Mouse (Mus musculus): ENCODE results near the gene Mgst1. TPM values are rescaled to one million over a fixed set of nuclear protein-coding genes. Genes with fewer than 3 reads are reported as not detected.

Mgst1 gene
- 4.7 and 10.9 TPM in 2 replicates for total RNA-seq (2012; rRNA removed)

GRCm38 (mm10) chr6:138139930-138140329, at the start of gene Mgst1:
Gene Mgst1, plus strand, starts transcription at chr6:138140316.
- Histone ChIP-seq H3K27ac (ENCODE audit: insufficient read depth, low read depth, low read length, poor library complexity, severe bottlenecking) (no peak within 1 kb of the TSS), H3K4me3 (ENCODE audit: insufficient read depth in 1 of 2, low read depth in 1 of 2, low read length in 2 of 2, poor library complexity in 1 of 2, severe bottlenecking in 1 of 2) (peak within 1 kb of the TSS; percentile 64 to 65), H3K36me3 (ENCODE audit: control insufficient read depth, insufficient read depth, low read length, poor library complexity, severe bottlenecking) (no peaks in the 10 kb centered on the region), H3K4me1 (ENCODE audit: control insufficient read depth in 2 of 2, insufficient read depth in 2 of 2, low read length in 2 of 2, poor library complexity in 1 of 2) (no peaks in the 10 kb centered on the region), H3K9me3 (ENCODE audit: control insufficient read depth, insufficient read depth, low read depth, low read length) (no peaks in the 10 kb centered on the region), H3K9ac (ENCODE audit: insufficient read depth, low read depth, low read length, poor library complexity, severe bottlenecking) (peak within 1 kb of the TSS; percentile 59)
- in situ Hi-C loops (cut with MboI; ENCODE audit: low sequenced_read_pairs in 2 of 2, unreplicated experiment in 2 of 2), result no loop called here
- DNase-seq (ENCODE audit: low read depth, low spot score), result no peak
- no peak for TF ChIP-seq CHD2 (IDR thresholded peaks at IDR 0.05; ENCODE audit: low read depth, low read length)
- no peak for TF ChIP-seq ZNF384 (IDR thresholded peaks at IDR 0.05; ENCODE audit: low read depth, low read length)
- no peak for TF ChIP-seq MAFK (IDR thresholded peaks at IDR 0.05; ENCODE audit: insufficient read depth, low read depth, low read length)
- TF ChIP-seq ZC3H11A (IDR thresholded peaks at IDR 0.05; ENCODE audit: borderline replicate concordance, low read depth, low read length), result no peak
- TF ChIP-seq HCFC1 (IDR thresholded peaks at IDR 0.05; ENCODE audit: borderline replicate concordance, insufficient read depth, low read length), result no peak

- TF ChIP-seq ZC3H11A (IDR thresholded peaks at IDR 0.05; ENCODE audit: borderline replicate concordance, low read depth, low read length) (no peak), HCFC1 (IDR thresholded peaks at IDR 0.05; ENCODE audit: borderline replicate concordance, insufficient read depth, low read length) (no peak), CHD2 (IDR thresholded peaks at IDR 0.05; ENCODE audit: low read depth, low read length) (no peak), MAFK (IDR thresholded peaks at IDR 0.05; ENCODE audit: insufficient read depth, low read depth, low read length) (no peak), ZNF384 (IDR thresholded peaks at IDR 0.05; ENCODE audit: low read depth, low read length) (no peak)
- no peak overlapping the region for H3K9ac ChIP-seq (ENCODE audit: insufficient read depth, low read depth, low read length, poor library complexity, severe bottlenecking)
- in situ Hi-C loops (cut with MboI; ENCODE audit: low sequenced_read_pairs in 2 of 2, unreplicated experiment in 2 of 2), result no loop called here
- no peaks in the 10 kb centered on the region for H3K36me3 ChIP-seq (ENCODE audit: control insufficient read depth, insufficient read depth, low read length, poor library complexity, severe bottlenecking)
- no peaks in the 10 kb centered on the region for H3K9me3 ChIP-seq (ENCODE audit: control insufficient read depth, insufficient read depth, low read depth, low read length)
- DNase-seq (ENCODE audit: low read depth, low spot score), result no peak
- no peaks in the 10 kb centered on the region for H3K4me1 ChIP-seq (ENCODE audit: control insufficient read depth in 2 of 2, insufficient read depth in 2 of 2, low read length in 2 of 2, poor library complexity in 1 of 2)
- no peak overlapping the region for H3K27ac ChIP-seq (ENCODE audit: insufficient read depth, low read depth, low read length, poor library complexity, severe bottlenecking)
- no peak overlapping the region for H3K4me3 ChIP-seq (ENCODE audit: insufficient read depth in 1 of 2, low read depth in 1 of 2, low read length in 2 of 2, poor library complexity in 1 of 2, severe bottlenecking in 1 of 2)
Measured at GRCm38 (mm10) chr6:138092432-138092831, 47.7 kb upstream of the Mgst1 start.

DNA sequence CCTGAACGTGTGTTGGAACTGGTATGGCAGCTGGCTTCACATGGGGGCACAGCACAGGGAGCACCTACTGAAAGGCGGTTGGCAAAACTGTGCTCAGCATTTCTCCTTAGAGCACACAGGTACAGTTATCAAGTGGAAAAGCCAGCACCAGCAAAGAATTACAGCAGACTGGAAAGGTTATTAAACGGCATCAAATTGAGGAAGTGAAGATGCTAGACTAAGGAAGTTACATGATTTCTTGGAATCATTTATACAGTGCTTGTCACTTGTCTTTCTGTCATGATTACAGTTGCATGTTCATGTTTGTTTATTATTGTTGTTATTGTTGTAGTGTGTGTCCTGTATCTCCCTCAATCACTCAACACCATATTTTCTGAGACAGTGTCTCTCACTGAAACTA, 45.1 kb upstream of the Mgst1 start:
- in situ Hi-C loops (cut with MboI; ENCODE audit: low sequenced_read_pairs in 2 of 2, unreplicated experiment in 2 of 2), result no loop called here
- Histone ChIP-seq H3K9me3 (ENCODE audit: control insufficient read depth, insufficient read depth, low read depth, low read length) (no peaks in the 10 kb centered on the region), H3K27ac (ENCODE audit: insufficient read depth, low read depth, low read length, poor library complexity, severe bottlenecking) (no peak overlapping the region), H3K36me3 (ENCODE audit: control insufficient read depth, insufficient read depth, low read length, poor library complexity, severe bottlenecking) (no peaks in the 10 kb centered on the region), H3K4me3 (ENCODE audit: insufficient read depth in 1 of 2, low read depth in 1 of 2, low read length in 2 of 2, poor library complexity in 1 of 2, severe bottlenecking in 1 of 2) (no peak overlapping the region), H3K9ac (ENCODE audit: insufficient read depth, low read depth, low read length, poor library complexity, severe bottlenecking) (no peak overlapping the region), H3K4me1 (ENCODE audit: control insufficient read depth in 2 of 2, insufficient read depth in 2 of 2, low read length in 2 of 2, poor library complexity in 1 of 2) (no peaks in the 10 kb centered on the region)
- no peak for DNase-seq (ENCODE audit: low read depth, low spot score)
- TF ChIP-seq ZC3H11A (IDR thresholded peaks at IDR 0.05; ENCODE audit: borderline replicate concordance, low read depth, low read length) (no peak), HCFC1 (IDR thresholded peaks at IDR 0.05; ENCODE audit: borderline replicate concordance, insufficient read depth, low read length) (no peak), ZNF384 (IDR thresholded peaks at IDR 0.05; ENCODE audit: low read depth, low read length) (no peak), CHD2 (IDR thresholded peaks at IDR 0.05; ENCODE audit: low read depth, low read length) (no peak), MAFK (IDR thresholded peaks at IDR 0.05; ENCODE audit: insufficient read depth, low read depth, low read length) (no peak)

- no peak for DNase-seq (ENCODE audit: low read depth, low spot score)
- no peaks in the 10 kb centered on the region for H3K4me1 ChIP-seq (ENCODE audit: control insufficient read depth in 2 of 2, insufficient read depth in 2 of 2, low read length in 2 of 2, poor library complexity in 1 of 2)
- H3K27ac ChIP-seq (ENCODE audit: insufficient read depth, low read depth, low read length, poor library complexity, severe bottlenecking), result no peak overlapping the region
- no peaks in the 10 kb centered on the region for H3K9me3 ChIP-seq (ENCODE audit: control insufficient read depth, insufficient read depth, low read depth, low read length)
- no peak overlapping the region for H3K4me3 ChIP-seq (ENCODE audit: insufficient read depth in 1 of 2, low read depth in 1 of 2, low read length in 2 of 2, poor library complexity in 1 of 2, severe bottlenecking in 1 of 2)
- H3K9ac ChIP-seq (ENCODE audit: insufficient read depth, low read depth, low read length, poor library complexity, severe bottlenecking), result no peak overlapping the region
- no peaks in the 10 kb centered on the region for H3K36me3 ChIP-seq (ENCODE audit: control insufficient read depth, insufficient read depth, low read length, poor library complexity, severe bottlenecking)
- TF ChIP-seq HCFC1 (IDR thresholded peaks at IDR 0.05; ENCODE audit: borderline replicate concordance, insufficient read depth, low read length), result no peak
- no peak for TF ChIP-seq MAFK (IDR thresholded peaks at IDR 0.05; ENCODE audit: insufficient read depth, low read depth, low read length)
- no peak for TF ChIP-seq CHD2 (IDR thresholded peaks at IDR 0.05; ENCODE audit: low read depth, low read length)
- no peak for TF ChIP-seq ZNF384 (IDR thresholded peaks at IDR 0.05; ENCODE audit: low read depth, low read length)
- no peak for TF ChIP-seq ZC3H11A (IDR thresholded peaks at IDR 0.05; ENCODE audit: borderline replicate concordance, low read depth, low read length)
- in situ Hi-C loops (cut with MboI; ENCODE audit: low sequenced_read_pairs in 2 of 2, unreplicated experiment in 2 of 2), result no loop called here
Measured at GRCm38 (mm10) chr6:138099646-138100045, 40.5 kb upstream of the Mgst1 start.

DNA sequence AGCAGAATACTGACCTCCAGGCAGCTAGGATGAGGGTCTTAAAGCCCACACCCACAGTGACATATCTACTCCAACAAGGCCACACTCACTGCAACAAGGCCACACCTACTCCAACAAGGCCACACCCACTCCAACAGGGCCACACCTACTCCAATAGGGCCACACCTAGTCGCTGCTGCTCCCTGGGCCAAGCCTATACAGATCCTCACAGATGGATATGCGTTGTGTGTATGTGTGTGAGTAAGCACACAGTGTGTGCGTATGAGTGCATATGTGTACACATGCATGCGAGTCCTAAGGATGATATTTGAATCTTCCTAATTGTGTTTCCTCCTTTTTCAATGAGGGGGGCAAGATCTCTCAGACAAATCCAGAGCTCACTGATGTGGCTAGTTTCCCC, 38.3 kb upstream of the Mgst1 start:
- DNase-seq (ENCODE audit: low read depth, low spot score), result no peak
- no peak overlapping the region for H3K9ac ChIP-seq (ENCODE audit: insufficient read depth, low read depth, low read length, poor library complexity, severe bottlenecking)
- TF ChIP-seq HCFC1 (IDR thresholded peaks at IDR 0.05; ENCODE audit: borderline replicate concordance, insufficient read depth, low read length) (no peak), ZC3H11A (IDR thresholded peaks at IDR 0.05; ENCODE audit: borderline replicate concordance, low read depth, low read length) (no peak), CHD2 (IDR thresholded peaks at IDR 0.05; ENCODE audit: low read depth, low read length) (no peak), ZNF384 (IDR thresholded peaks at IDR 0.05; ENCODE audit: low read depth, low read length) (no peak), MAFK (IDR thresholded peaks at IDR 0.05; ENCODE audit: insufficient read depth, low read depth, low read length) (no peak)
- no peaks in the 10 kb centered on the region for H3K4me1 ChIP-seq (ENCODE audit: control insufficient read depth in 2 of 2, insufficient read depth in 2 of 2, low read length in 2 of 2, poor library complexity in 1 of 2)
- H3K9me3 ChIP-seq (ENCODE audit: control insufficient read depth, insufficient read depth, low read depth, low read length), result no peaks in the 10 kb centered on the region
- no peak overlapping the region for H3K27ac ChIP-seq (ENCODE audit: insufficient read depth, low read depth, low read length, poor library complexity, severe bottlenecking)
- H3K36me3 ChIP-seq (ENCODE audit: control insufficient read depth, insufficient read depth, low read length, poor library complexity, severe bottlenecking), result no peaks in the 10 kb centered on the region
- no peak overlapping the region for H3K4me3 ChIP-seq (ENCODE audit: insufficient read depth in 1 of 2, low read depth in 1 of 2, low read length in 2 of 2, poor library complexity in 1 of 2, severe bottlenecking in 1 of 2)
- in situ Hi-C loops (cut with MboI; ENCODE audit: low sequenced_read_pairs in 2 of 2, unreplicated experiment in 2 of 2), result no loop called here

Data from ES-E14 (cell line).